Mouse (Mus musculus) cerebellum, adult 9-10 months (tissue): ENCODE measurements at regions not wholly inside any gene's neighbourhood (a gene's known extent, or its start where the extent isn't known, plus 50 kb on each side); places are given as distances from the start of the nearest gene placed in this dataset.
A peak's percentile ranks its signal among the peaks of the same experiment; 100 is the strongest.

Experiments
- DNase-seq: peaks from one replicate; pipeline ENCODE4 v3.0.0; 2022

DNA sequence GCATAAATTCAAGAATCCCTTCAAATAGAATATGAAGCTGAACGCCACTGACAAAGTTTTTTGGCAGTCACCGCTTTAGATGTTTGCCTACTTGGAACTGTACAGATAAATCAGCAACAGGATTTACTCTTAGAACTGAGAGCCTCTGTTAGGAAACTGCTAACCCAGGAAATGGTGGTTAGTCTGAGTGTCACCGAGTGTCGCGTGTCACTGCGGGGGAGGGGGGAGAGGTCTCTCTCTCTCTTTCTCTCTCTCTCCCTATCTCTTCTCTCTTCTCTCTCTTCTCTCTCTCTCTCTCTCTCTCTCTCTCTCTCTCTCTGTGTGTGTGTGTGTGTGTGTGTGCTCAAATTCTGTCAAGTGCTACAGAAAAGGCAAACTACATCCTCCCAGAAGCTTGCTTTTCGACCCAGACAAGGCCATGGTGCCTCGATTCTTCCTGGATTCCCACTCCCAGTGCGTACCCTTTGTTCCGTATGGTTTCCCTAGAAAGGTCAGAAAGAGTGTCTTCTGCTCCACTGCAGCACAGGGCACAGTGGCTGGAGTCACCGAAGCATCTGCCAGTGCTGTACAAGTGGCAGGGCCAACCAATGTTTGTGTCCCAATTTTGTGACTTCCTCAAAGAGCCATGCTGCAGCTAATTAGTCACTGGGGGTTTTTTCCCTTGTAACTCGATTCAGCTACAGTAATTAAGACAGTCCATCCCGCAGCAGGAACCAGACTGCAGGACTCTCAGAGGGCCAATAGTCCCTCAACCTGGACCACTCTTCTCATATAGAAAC, 87.0 kb downstream of the Cog6 start:
- DNase-seq: no peak

- no peak for DNase-seq
Measured at GRCm38 (mm10) chr3:52927361-52927841, 89.6 kb downstream of the Cog6 start.

GRCm38 (mm10) chr3:52926549-52926948, 90.5 kb downstream of the Cog6 start:
- DNase-seq: no peak

DNA sequence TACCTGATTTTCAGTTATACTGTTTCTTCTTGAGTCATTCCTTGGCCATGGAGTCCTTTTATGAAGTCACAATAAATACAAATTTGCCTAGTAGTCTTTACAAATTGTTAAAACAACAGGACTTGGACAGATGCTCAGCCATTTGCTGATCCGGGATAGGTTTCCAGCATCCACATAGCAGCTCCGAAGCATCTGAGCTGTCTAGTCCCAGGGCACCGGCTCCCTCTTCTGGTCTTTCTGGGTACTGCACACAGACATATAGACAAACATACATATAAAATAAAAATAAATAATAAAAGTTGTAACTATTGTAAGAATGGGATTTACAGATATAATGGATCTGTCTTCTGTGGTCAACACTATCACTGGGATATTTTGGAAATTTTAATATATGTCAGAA, 91.8 kb downstream of the Cog6 start:
- no peak for DNase-seq

DNA sequence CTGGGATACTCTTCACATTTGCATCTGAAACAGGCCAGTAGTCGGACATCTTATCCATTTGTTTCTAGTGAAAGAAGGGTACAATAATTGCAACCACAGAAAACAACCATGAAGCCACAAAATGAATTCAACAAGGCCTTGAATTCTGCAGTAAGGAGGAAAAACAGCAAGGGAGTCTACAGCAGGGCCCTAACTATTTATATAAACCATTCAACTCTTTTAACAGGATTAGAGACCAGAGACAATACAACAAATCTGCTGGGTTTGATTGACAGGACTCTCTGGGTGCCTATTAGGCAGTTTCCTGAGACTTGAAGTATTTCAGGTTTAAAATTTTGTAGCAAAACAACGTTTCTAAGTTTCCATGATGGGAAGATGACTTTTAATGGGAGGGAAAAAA, 92.4 kb downstream of the Cog6 start:
- no peak for DNase-seq

DNA sequence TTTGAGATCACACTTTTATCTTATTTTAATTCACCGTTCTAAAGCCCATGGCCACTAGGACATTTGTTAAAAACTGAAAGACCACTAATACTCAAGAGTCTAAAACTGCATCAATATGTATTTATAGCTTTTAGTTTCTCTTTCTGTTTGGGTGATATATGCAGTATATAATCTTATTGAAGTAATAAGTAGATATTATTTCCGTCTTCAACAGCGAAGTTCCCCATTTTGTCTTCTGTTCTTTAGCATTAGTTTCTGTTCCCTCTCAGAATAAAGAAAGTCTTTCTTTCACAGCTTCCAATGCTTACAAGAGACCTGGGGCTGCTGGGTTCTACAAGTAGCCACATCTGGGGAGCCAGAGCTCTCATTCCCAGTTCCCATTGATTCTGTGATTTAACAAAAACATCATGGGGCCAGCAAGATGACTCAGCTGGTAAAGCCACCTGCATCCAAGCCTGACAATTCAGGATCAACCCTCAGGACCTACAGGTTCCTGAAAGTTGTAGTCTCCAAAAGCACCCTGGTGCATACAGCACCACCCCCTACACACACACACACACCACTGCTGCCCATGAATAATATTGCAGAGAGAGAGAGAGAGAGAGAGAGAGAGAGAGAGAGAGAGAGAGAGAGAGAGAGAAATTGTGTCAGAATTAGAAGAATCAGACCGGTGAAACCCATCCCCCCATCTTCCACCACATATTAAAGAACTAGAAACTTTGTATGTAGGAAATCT, 93.0 kb downstream of the Cog6 start:
- DNase-seq: no peak

- no peak for DNase-seq
Measured at GRCm38 (mm10) chr3:52922411-52922810, 94.6 kb downstream of the Cog6 start.

- DNase-seq: peak; percentile 26
Measured at GRCm38 (mm10) chr3:52906823-52907564, 110.0 kb downstream of the Cog6 start.

- no peak for DNase-seq
Measured at GRCm38 (mm10) chr3:52904028-52904427, 113.0 kb downstream of the Cog6 start.

GRCm38 (mm10) chr3:52897665-52898064, 119.4 kb downstream of the Cog6 start:
- no peak for DNase-seq

DNA sequence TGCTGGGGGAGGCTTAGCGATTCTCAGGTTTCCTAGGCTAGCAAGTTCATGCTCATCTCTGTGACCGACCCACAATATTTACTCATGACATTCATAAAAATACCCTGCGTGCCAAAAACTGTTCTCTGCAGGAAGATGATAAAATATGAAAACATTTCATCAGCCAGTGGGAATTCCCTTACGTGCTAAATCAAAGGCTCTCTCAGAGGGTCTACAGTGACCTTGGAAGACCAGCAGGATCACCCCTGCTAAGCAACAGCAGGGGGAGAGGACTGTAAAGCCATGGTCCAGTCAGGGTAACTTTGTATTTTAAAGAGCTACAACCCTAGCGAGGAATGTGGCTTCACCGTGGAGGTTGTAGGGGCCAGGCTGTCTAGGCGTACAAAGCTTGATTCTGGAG, 120.6 kb downstream of the Cog6 start:
- no peak for DNase-seq

- no peak for DNase-seq
Measured at GRCm38 (mm10) chr3:52895751-52896150, 121.3 kb downstream of the Cog6 start.

- DNase-seq: no peak
Measured at GRCm38 (mm10) chr3:52894812-52895211, 122.2 kb downstream of the Cog6 start.

DNA sequence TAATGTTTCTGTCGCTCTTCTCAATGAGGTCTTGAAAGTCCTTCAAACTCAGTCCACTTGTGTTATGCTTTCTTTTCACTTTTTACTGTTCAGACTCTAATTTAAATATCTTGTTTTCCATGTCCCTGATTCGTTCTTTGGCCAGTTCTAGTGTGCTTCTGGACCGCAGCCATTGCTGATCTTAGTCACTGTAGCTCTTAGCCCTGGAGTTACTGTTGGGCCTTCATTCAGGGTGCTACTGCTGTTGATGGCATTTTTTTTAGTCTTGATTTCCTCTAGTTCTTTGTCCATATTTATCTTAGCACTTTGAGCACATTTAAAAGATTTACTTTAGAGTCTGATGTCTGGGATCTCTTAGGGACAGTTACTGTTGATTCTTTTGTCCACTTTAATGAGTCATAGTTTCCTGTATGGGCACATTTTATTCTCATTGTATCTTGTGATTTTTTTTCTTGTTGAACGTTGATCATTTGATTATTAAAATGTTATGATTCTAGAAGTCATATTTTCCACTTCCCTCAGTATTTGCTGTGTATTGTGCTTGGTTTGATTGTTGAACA, 127.8 kb downstream of the Cog6 start:
- DNase-seq: no peak

DNA sequence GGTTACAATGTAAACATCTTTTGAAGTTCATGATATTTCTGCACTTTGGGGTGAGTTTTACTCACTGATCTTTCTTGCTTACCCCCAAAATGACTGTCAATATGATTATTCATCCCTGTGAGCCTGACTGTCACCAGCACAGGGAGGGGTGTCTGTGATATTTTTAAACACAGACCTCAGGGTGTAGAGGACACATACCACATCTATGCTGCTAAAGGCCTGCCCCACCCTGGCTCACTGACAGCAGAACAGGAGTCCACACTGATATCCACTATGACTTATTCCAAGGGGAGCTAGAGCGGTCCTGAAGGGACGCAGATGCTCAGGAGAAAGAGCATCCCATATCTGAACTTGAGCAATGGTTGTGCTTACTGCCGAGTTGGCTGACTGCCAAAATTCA, 135.1 kb downstream of the Cog6 start:
- DNase-seq: no peak

DNA sequence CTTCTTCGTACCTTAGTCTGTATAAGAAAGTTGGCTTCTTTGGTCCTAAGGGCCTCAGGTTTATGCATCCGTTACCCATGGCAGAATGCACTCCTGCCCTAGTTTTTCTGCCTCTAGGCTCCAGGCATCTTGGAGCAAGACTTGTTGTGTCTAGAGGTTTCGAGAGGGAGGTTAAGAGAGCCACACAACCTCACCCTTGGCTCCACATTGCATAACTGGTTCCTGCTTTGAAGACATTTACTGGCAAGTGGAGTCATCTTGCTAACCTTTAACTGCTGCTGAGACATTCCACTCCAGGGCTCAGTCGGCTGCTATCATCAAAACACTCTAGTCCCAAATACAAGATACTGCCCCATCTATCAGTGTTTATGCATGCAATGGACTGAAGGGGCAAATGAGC, 135.9 kb downstream of the Cog6 start:
- DNase-seq: no peak

DNA sequence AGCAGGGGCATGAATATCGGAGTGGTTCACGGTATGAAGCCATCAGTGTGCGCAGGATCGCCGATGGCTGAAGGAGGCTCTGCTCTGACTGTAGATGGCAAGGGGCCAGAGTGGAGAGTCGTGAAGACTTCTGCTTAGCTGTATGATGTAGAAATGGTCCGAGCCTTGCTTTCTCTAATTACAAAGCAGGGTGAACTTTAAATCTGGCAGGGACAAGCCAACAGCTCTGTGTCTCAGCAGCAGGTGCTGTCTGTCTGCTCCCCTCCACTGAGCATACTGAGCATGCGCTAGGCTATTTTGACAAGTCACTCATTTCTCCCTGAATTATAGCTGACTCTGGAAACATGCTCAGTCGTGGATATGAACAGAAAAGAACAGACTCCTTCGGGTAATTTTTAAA, 137.3 kb downstream of the Cog6 start:
- DNase-seq: no peak

- no peak for DNase-seq
Measured at GRCm38 (mm10) chr3:52878334-52878733, 138.7 kb downstream of the Cog6 start.

- no peak for DNase-seq
Measured at GRCm38 (mm10) chr3:52872260-52872659, 144.8 kb downstream of the Cog6 start.

GRCm38 (mm10) chr3:52863146-52863849, 153.7 kb downstream of the Cog6 start:
- DNase-seq: no peak

DNA sequence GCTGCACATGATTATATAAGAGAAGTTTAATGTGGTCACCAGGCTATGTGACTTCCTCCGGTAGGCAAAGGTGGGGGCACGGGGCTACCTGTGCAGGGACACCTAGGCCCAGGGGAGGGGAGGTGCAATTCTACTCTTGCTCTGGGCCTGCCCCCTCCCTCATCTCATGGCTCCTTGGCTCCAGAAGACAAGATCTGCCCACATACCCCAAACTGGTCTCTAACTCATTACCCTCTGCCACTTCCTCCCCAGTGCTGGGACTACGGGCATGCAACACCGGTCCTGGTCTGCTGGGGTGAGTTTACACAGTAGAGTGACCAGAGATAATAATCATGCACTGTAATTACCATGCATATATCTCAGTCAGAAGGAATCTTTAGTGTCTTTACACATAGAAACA, 155.0 kb downstream of the Cog6 start:
- no peak for DNase-seq

DNA sequence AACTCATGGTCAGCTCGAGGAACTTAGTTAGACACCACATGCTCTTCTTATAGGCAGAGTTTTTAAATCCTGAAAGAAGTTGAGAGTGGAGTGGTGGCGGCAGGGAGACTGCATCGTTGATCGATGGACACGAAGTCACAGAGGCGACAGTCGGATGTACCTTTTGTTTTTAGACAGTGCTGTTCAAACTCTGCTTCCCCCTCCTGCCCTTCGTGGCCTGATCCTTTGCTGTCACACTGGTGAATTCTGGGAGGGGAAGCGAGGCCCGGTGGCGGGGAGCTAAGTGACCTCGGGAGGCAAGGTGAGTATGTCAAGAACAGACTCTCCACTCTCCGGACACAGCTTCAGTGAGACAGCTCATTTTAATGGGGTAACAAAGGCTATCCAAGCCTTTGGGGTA, 155.5 kb downstream of the Cog6 start:
- DNase-seq: no peak

GRCm38 (mm10) chr3:52859848-52860247, 157.2 kb downstream of the Cog6 start:
- DNase-seq: no peak
